Mouse (Mus musculus) embryonic facial prominence, embryonic 11.5 days (tissue): ENCODE measurements around the gene Mapkapk3. TPM values are rescaled to one million over a fixed set of nuclear protein-coding genes. Genes with fewer than 3 reads are reported as not detected.

Experiments
- ATAC-seq: fragments of 200-750 bp; cut with Nextera tagmentation; replicated peaks from 2 replicates; pipeline ENCODE4 v1.8.0; 2017; ENCODE audit warnings: low read depth; ENCODE audit not compliant: insufficient number of reproducible peaks, low FRiP score, low TSS enrichment
- DNase-seq: peaks from one replicate; pipeline ENCODE4 v3.0.0-alpha.2; 2015; ENCODE audit warnings: low spot score
- H3K27ac ChIP-seq: fragments of 300-500 bp; sonication (generic); replicated peaks from 2 replicates; pipeline ENCODE4 v1.5.1; 2014; ENCODE audit warnings: mild to moderate bottlenecking, low read depth, low read length, control low read depth
- H3K27me3 ChIP-seq: fragments of 300-500 bp; sonication (generic); 2 replicates; pipeline ENCODE4 v1.6.1; 2014; ENCODE audit warnings: mild to moderate bottlenecking, low read length, moderate library complexity, mixed read lengths; ENCODE audit not compliant: control insufficient read depth, insufficient read depth
- H3K36me3 ChIP-seq: fragments of 300-500 bp; sonication (generic); replicated peaks from 2 replicates; pipeline ENCODE4 v1.6.1; 2014; ENCODE audit warnings: low read depth, mild to moderate bottlenecking, low read length, moderate library complexity, mixed read lengths; ENCODE audit not compliant: control insufficient read depth, insufficient read depth
- H3K4me1 ChIP-seq: fragments of 300-500 bp; sonication (generic); 2 replicates; pipeline ENCODE4 v1.6.1; 2014; ENCODE audit warnings: low read length, mixed read lengths; ENCODE audit not compliant: control insufficient read depth, insufficient read depth
- H3K4me2 ChIP-seq: fragments of 300-500 bp; sonication (generic); 2 replicates; pipeline ENCODE4 v1.6.1; 2014; ENCODE audit warnings: low read depth, mild to moderate bottlenecking, control low read depth, low read length, moderate library complexity
- H3K4me3 ChIP-seq: fragments of 300-500 bp; sonication (generic); 2 replicates; pipeline ENCODE4 v1.5.1; 2014; ENCODE audit warnings: low read depth, low read length, control low read depth
- H3K9ac ChIP-seq: fragments of 300-500 bp; sonication (generic); replicated peaks from 2 replicates; pipeline ENCODE4 v1.6.1; 2014; ENCODE audit warnings: mild to moderate bottlenecking, control low read depth, low read length
- H3K9me3 ChIP-seq: fragments of 300-500 bp; sonication (generic); replicated peaks from 2 replicates; pipeline ENCODE4 v1.6.1; 2016; ENCODE audit warnings: mild to moderate bottlenecking, low read length, inconsistent platforms, mixed read lengths; ENCODE audit not compliant: control insufficient read depth
- WGBS: fragments of 180-500 bp; shearing (Covaris S2); extraction: QIAGEN DNeasy Blood & Tissue Kit; methylation state at CpG from one replicate; pipeline ENCODE4 v1.1.7; 2014; 5-methylcytosine and 5-hydroxymethylcytosine counted together
- polyA plus RNA-seq: library from polyadenylated mRNA; unstranded; fragments of >200 nt; fragmentation: Nextera tagmentation; extraction: Ambion mirVana; gene quantifications from 2 replicates; pipeline ENCODE4 v1.2.1, GENCODE M21; 2014

Gene Mapkapk3
- polyA plus RNA-seq, 1 experiment from 2014 or later: 3.7 TPM

GRCm38 (mm10) chr9:107275710-107276109, 14.0 kb downstream of the Mapkapk3 start:
- no peaks in the 10 kb centered on the region for H3K9me3 ChIP-seq
- WGBS: 86% methylated on average over 5 of the region's 5 CpGs
- no peak overlapping the region for H3K4me2 ChIP-seq
- no peaks in the 10 kb centered on the region for H3K36me3 ChIP-seq
- peaks cover 2% of the 10 kb centered on the region for H3K4me1 ChIP-seq
- H3K27me3 ChIP-seq: no peaks in the 10 kb centered on the region
- no peak overlapping the region for H3K4me3 ChIP-seq
- ATAC-seq (no peak), DNase-seq (no peak)
- H3K9ac ChIP-seq: no peak overlapping the region
- no peak overlapping the region for H3K27ac ChIP-seq

- H3K36me3 ChIP-seq: no peaks in the 10 kb centered on the region
- no peak overlapping the region for H3K27ac ChIP-seq
- WGBS: 83% methylated on average over 6 of the region's 6 CpGs
- H3K4me2 ChIP-seq: no peak overlapping the region
- DNase-seq: no peak
- H3K4me3 ChIP-seq: no peak overlapping the region
- no peak for ATAC-seq
- H3K9me3 ChIP-seq: no peaks in the 10 kb centered on the region
- H3K27me3 ChIP-seq: no peaks in the 10 kb centered on the region
- no peak overlapping the region for H3K9ac ChIP-seq
- H3K4me1 ChIP-seq: peaks cover 2% of the 10 kb centered on the region
These were observed 14.9 kb downstream of the Mapkapk3 start for GRCm38 (mm10) chr9:107274751-107275150.

- no peaks in the 10 kb centered on the region for H3K27me3 ChIP-seq
- no peak for ATAC-seq
- H3K4me2 ChIP-seq: no peak overlapping the region
- no peaks in the 10 kb centered on the region for H3K36me3 ChIP-seq
- H3K4me1 ChIP-seq: no peaks in the 10 kb centered on the region
- H3K9ac ChIP-seq: no peak overlapping the region
- WGBS: 68% methylated on average over 10 of the region's 10 CpGs
- no peak overlapping the region for H3K4me3 ChIP-seq
- no peak overlapping the region for H3K27ac ChIP-seq
- no peak for DNase-seq
- no peaks in the 10 kb centered on the region for H3K9me3 ChIP-seq
These were observed 16.5 kb downstream of the Mapkapk3 start for GRCm38 (mm10) chr9:107273184-107273583.

- Histone ChIP-seq H3K4me2 (no peak overlapping the region), H3K9me3 (no peaks in the 10 kb centered on the region), H3K27me3 (no peaks in the 10 kb centered on the region), H3K4me1 (no peaks in the 10 kb centered on the region), H3K36me3 (no peaks in the 10 kb centered on the region), H3K4me3 (no peak overlapping the region), H3K9ac (no peak overlapping the region), H3K27ac (no peak overlapping the region)
- WGBS: 74% methylated on average over 4 of the region's 4 CpGs
- ATAC-seq (no peak), DNase-seq (no peak)
These were observed 17.4 kb downstream of the Mapkapk3 start for GRCm38 (mm10) chr9:107272284-107272683.

- Histone ChIP-seq H3K4me1 (no peaks in the 10 kb centered on the region), H3K9ac (no peak overlapping the region), H3K36me3 (no peaks in the 10 kb centered on the region), H3K4me2 (no peak overlapping the region), H3K27me3 (no peaks in the 10 kb centered on the region), H3K9me3 (no peaks in the 10 kb centered on the region), H3K4me3 (no peak overlapping the region), H3K27ac (no peak overlapping the region)
- ATAC-seq: no peak
- 70% methylated on average over 7 of the region's 7 CpGs for WGBS
- no peak for DNase-seq
These were observed 18.3 kb downstream of the Mapkapk3 start for GRCm38 (mm10) chr9:107271177-107271938.

- H3K4me3 ChIP-seq: no peak overlapping the region
- no peaks in the 10 kb centered on the region for H3K9me3 ChIP-seq
- H3K4me2 ChIP-seq: no peak overlapping the region
- DNase-seq: no peak
- H3K36me3 ChIP-seq: no peaks in the 10 kb centered on the region
- WGBS: 97% methylated on average over 1 of the region's 1 CpGs
- H3K27me3 ChIP-seq: no peaks in the 10 kb centered on the region
- H3K9ac ChIP-seq: no peak overlapping the region
- ATAC-seq: no peak
- no peaks in the 10 kb centered on the region for H3K4me1 ChIP-seq
- H3K27ac ChIP-seq: no peak overlapping the region
These were observed 19.9 kb downstream of the Mapkapk3 start for GRCm38 (mm10) chr9:107269772-107270171.

- Histone ChIP-seq H3K4me2 (no peak overlapping the region), H3K9me3 (no peaks in the 10 kb centered on the region), H3K27me3 (no peaks in the 10 kb centered on the region), H3K4me1 (no peaks in the 10 kb centered on the region), H3K9ac (no peak overlapping the region), H3K4me3 (no peak overlapping the region), H3K36me3 (no peaks in the 10 kb centered on the region), H3K27ac (no peak overlapping the region)
- ATAC-seq (no peak), DNase-seq (no peak)
- WGBS: 46% methylated on average over 4 of the region's 4 CpGs
These were observed 21.8 kb downstream of the Mapkapk3 start for GRCm38 (mm10) chr9:107267721-107268402.

GRCm38 (mm10) chr9:107267028-107267427, 22.6 kb downstream of the Mapkapk3 start:
- no peak overlapping the region for H3K4me2 ChIP-seq
- no peak overlapping the region for H3K27ac ChIP-seq
- 81% methylated on average over 1 of the region's 1 CpGs for WGBS
- no peaks in the 10 kb centered on the region for H3K27me3 ChIP-seq
- no peak overlapping the region for H3K4me3 ChIP-seq
- ATAC-seq (no peak), DNase-seq (no peak)
- no peak overlapping the region for H3K9ac ChIP-seq
- H3K4me1 ChIP-seq: no peaks in the 10 kb centered on the region
- no peaks in the 10 kb centered on the region for H3K36me3 ChIP-seq
- H3K9me3 ChIP-seq: no peaks in the 10 kb centered on the region
